Mouse (Mus musculus) bone marrow, adult 2 months (tissue): Measurements from ENCODE around the gene Tcam1.

Experiments
- CTCF ChIP-seq: fragments of 200-500 bp; IDR thresholded peaks from 2 replicates; pipeline ENCODE4 v1.5.1; 2011; ENCODE audit warnings: low read length, control low read depth; ENCODE audit not compliant: control insufficient read depth, insufficient read depth
- POLR2A ChIP-seq: fragments of 200-500 bp; IDR thresholded peaks from 2 replicates; pipeline ENCODE4 v1.6.1; 2011; ENCODE audit warnings: low read depth, mild to moderate bottlenecking, control low read depth, low read length, borderline replicate concordance; ENCODE audit not compliant: control insufficient read depth

DNA sequence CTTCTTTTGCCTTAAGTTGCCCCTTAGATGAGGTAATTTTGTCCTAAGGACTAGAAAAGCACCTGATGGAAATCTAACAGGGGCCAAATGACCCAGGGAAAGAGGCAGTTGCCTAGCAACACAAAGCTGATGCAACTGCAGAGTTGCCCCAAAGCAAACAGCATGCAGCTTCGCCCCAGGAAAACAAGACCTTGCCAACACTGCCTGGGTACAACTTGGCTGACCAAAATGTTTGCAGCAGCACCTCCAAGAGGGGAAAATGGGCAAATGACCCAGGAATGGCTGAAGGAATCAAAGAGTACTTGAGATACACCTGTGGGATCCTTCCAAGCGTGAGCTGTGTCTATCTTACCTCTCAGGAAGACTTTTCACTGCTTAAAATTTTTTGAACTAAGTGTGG lies 15.4 kb downstream of the Tcam1 start:
- TF ChIP-seq POLR2A = no peak
- no peak for TF ChIP-seq CTCF
